Mouse (Mus musculus): ENCODE results near the gene Olfr1216. TPM values are rescaled to one million over a fixed set of nuclear protein-coding genes. Genes with fewer than 3 reads are reported as not detected.
"Not testable (repeated sequence)": the region's sequence is repeated elsewhere in the genome, so short reads cannot be mapped to it uniquely, and the experiment has no call there.

Olfr1216 gene
- total RNA-seq (2017), result not detected in 3 replicates

GRCm38 (mm10) chr2:89018240-89018639 is at the start of gene Olfr1216:
Gene Olfr1216 (minus strand): TSS chr2:89018340.
- ATAC-seq (replicated peaks; ENCODE audit: insufficient number of reproducible peaks, low FRiP score, low TSS enrichment, poor library complexity, severe bottlenecking), result no peak

DNA sequence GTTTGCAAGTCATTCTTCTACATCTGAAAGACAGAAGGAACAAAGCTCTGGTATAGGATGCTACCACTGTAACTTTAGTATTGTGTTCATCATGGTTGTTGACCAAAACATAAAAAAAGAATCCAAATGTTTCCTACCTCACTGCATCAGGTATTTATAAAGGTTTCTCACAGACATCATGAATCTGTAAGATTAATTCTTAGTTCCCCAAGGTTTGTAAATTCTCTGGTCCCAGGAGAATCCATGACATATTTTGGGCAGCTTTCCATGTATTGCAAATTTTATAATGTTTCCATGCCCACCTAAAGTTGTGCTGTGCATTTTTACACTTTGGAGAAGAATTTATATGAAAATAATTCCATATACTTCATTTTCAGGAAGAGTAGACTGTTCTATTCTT is 42.9 kb upstream of the Olfr1216 start, which contains the start of gene Olfr1218:
Gene Olfr1218, minus strand, starts transcription at position 101 of the 400 bp plus-strand sequence.
- no peak for ATAC-seq (replicated peaks; ENCODE audit: insufficient number of reproducible peaks, low FRiP score, low TSS enrichment, poor library complexity, severe bottlenecking)

DNA sequence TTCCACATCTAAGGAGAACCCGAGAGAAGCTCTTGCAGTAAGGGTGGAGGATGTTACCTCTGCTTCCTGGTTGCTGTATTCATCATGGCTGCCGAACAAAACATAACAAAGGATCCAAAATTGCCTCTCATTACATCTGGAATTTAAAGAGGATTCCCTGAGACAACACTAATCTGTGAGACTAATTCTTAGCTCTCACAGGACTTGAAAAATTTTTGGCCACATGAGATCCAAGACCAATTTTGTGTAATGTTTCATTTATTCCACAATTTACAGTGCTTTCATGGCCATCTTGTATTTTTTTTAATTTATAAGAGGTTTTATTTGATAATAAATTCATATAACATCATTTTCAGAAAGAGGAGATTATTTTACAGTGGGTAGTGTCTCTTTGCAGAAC is 13.8 kb upstream of the Olfr1216 start, which contains the start of gene Olfr1217:
Gene Olfr1217, minus strand, starts transcription at position 101 of the 400 bp plus-strand sequence.
- no peak for ATAC-seq (replicated peaks; ENCODE audit: insufficient number of reproducible peaks, low FRiP score, low TSS enrichment, poor library complexity, severe bottlenecking)

DNA sequence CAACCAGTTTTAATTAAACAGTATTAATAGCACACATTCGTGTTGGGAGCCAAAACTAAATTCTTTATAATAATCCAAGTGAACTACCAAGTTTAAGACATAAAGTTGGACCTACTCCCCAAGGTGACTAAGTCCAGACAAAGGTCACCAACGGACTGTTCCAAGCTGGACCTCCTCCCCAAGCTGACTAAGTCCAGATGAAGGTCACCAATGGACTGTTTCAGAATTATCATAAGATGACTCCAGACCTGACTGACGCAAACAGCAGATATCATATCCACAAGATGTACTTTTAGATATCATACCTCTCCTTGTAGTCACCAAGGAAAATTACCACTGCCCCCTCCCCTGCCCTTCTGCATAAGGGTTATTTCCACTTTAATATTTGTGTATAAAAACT is 3.3 kb upstream of the Olfr1216 start:
- not testable (repeated sequence) for ATAC-seq (replicated peaks; ENCODE audit: insufficient number of reproducible peaks, low FRiP score, low TSS enrichment, poor library complexity, severe bottlenecking)

- no peak for ATAC-seq (replicated peaks; ENCODE audit: insufficient number of reproducible peaks, low FRiP score, low TSS enrichment, poor library complexity, severe bottlenecking)
Observed at GRCm38 (mm10) chr2:89006873-89007272, 11.3 kb downstream of the Olfr1216 start, which contains the start of gene Olfr1215. Gene Olfr1215 (minus strand): TSS chr2:89006973.

DNA sequence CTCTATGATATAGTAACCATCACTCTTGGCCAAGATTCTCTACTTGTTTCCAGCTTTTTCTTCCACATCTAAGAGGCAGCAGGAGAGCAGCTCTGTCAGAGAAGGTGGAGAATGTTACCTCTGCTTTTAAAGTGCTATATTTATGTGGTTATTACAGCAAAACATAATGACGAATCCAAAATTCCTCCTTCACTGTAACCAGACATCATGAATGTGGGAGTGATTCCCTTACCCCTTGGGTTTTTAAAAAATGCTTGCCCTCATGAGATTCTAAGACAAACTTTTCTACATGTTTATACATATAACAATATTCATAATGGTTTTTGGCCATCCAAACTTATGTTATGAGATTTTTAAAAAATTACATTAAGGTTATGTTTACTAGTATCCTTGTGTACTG is 25.6 kb downstream of the Olfr1216 start, which contains the start of gene Olfr1214:
Gene Olfr1214, minus strand, starts transcription at position 101 of the 400 bp plus-strand sequence.
- ATAC-seq (replicated peaks; ENCODE audit: insufficient number of reproducible peaks, low FRiP score, low TSS enrichment, poor library complexity, severe bottlenecking), result no peak

GRCm38 (mm10) chr2:88980181-88980580 is 38.0 kb downstream of the Olfr1216 start, which contains the start of gene Gm13762:
Gene Gm13762 (minus strand): TSS chr2:88980281.
- ATAC-seq (replicated peaks; ENCODE audit: insufficient number of reproducible peaks, low FRiP score, low TSS enrichment, poor library complexity, severe bottlenecking), result no peak

Other genes with a start within 250 kb of the Olfr1216 start
- gene Olfr1200, start 247.9 kb downstream of the Olfr1216 start, total RNA-seq (2017), result not detected in 3 replicates
- gene Olfr1201, start 225.3 kb downstream of the Olfr1216 start, total RNA-seq (2017), result not detected in 3 replicates
- gene Olfr1202, start 203.8 kb downstream of the Olfr1216 start, total RNA-seq (2017), result not detected in 3 replicates
- not detected in 3 replicates for gene Olfr1205, start 188.6 kb downstream of the Olfr1216 start, total RNA-seq (2017)
- not detected in 3 replicates for gene Olfr1204, start 169.0 kb downstream of the Olfr1216 start, total RNA-seq (2017)
- not detected in 3 replicates for gene Olfr1206, start 155.1 kb downstream of the Olfr1216 start, total RNA-seq (2017)
- gene Olfr1208, start 116.0 kb downstream of the Olfr1216 start, total RNA-seq (2017), result not detected in 3 replicates
- gene Olfr1209, start 103.2 kb downstream of the Olfr1216 start, total RNA-seq (2017), result not detected in 3 replicates
- gene Olfr1211, start 80.2 kb downstream of the Olfr1216 start, total RNA-seq (2017), result 0.75 TPM in 1 of 3 replicates, not detected in the others
- gene Olfr1212, start 64.4 kb downstream of the Olfr1216 start, total RNA-seq (2017), result not detected in 3 replicates
- not detected in 3 replicates for gene Gm13762, start 38.1 kb downstream of the Olfr1216 start, total RNA-seq (2017)
- gene Olfr1214, start 25.7 kb downstream of the Olfr1216 start, total RNA-seq (2017), result not detected in 3 replicates
- not detected in 3 replicates for gene Olfr1215, start 11.4 kb downstream of the Olfr1216 start, total RNA-seq (2017)
- gene Olfr1217, start 13.7 kb upstream of the Olfr1216 start, total RNA-seq (2017), result not detected in 3 replicates
- not detected in 3 replicates for gene Olfr1218, start 42.8 kb upstream of the Olfr1216 start, total RNA-seq (2017)
- gene Olfr1219, start 65.2 kb upstream of the Olfr1216 start, total RNA-seq (2017), result not detected in 3 replicates
- not detected in 3 replicates for gene Olfr1220, start 88.5 kb upstream of the Olfr1216 start, total RNA-seq (2017)
- not detected in 3 replicates for gene Olfr1221, start 98.9 kb upstream of the Olfr1216 start, total RNA-seq (2017)
- 0.96 TPM in 1 of 3 replicates, not detected in the others for gene Olfr1222, start 114.7 kb upstream of the Olfr1216 start, total RNA-seq (2017)
- not detected in 3 replicates for gene Olfr1223, start 133.2 kb upstream of the Olfr1216 start, total RNA-seq (2017)
- gene Olfr1224-ps1, start 145.8 kb upstream of the Olfr1216 start, total RNA-seq (2017), result not detected in 3 replicates
- gene Olfr1225, start 156.3 kb upstream of the Olfr1216 start, total RNA-seq (2017), result not detected in 3 replicates
- gene Olfr1226, start 181.7 kb upstream of the Olfr1216 start, total RNA-seq (2017), result not detected in 3 replicates
- gene Olfr1228, start 235.7 kb upstream of the Olfr1216 start, total RNA-seq (2017), result 1.0 TPM in 1 of 3 replicates, not detected in the others

Data from monocyte, adult 5-6 weeks (primary cell).